Mouse (Mus musculus) heart, adult 2 months (tissue): ENCODE measurements around the gene Omt2a.
"Not testable (repeated sequence)": the region's sequence is repeated elsewhere in the genome, so short reads cannot be mapped to it uniquely, and the experiment has no call there.

Experiments used
- CTCF ChIP-seq: fragments of 200-600 bp; IDR thresholded peaks from 2 replicates; pipeline ENCODE4 v1.8.1; 2022; ENCODE audit warnings: antibody characterized with exemption, mild to moderate bottlenecking, moderate library complexity
- EP300 ChIP-seq: fragments of 200-500 bp; IDR thresholded peaks from 2 replicates; pipeline ENCODE4 v1.6.1; 2011; ENCODE audit warnings: low read depth, low read length, control low read depth; ENCODE audit not compliant: insufficient read depth

DNA sequence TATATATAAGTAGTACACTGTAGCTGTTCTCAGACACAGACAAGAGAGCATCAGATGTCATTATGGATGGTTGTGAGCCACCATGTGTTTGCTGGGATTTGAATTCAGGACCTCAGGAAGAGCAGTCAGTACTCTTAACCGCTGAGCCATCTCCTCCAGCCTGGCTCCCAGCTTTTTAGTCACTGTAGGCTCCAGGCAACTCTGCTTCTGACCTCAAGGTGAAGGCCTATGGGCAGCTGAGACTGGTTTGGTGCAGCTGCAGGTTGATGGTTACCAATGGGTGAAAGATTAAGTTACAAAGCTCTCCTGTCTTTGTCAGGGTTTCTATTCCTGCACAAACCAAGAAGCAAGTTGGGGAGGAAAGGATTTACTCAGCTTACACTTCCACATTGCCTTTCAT, 20.9 kb downstream of the Omt2a start:
- TF ChIP-seq CTCF, EP300: not testable (repeated sequence)
